Mouse (Mus musculus) neural tube, embryonic 14.5 days (tissue): ENCODE data around the gene Relch. TPM values are rescaled to one million over a fixed set of nuclear protein-coding genes. Genes with fewer than 3 reads are reported as not detected.
"Not testable (repeated sequence)": the region's sequence is repeated elsewhere in the genome, so short reads cannot be mapped to it uniquely, and the experiment has no call there.

Experiments used
- ATAC-seq: fragments of 200-750 bp; cut with Nextera tagmentation; 2 replicates; pipeline ENCODE4 v1.8.0; 2017; ENCODE audit warnings: low read depth, mild to moderate bottlenecking, moderate TSS enrichment, moderate library complexity
- H3K27ac ChIP-seq: fragments of 300-500 bp; sonication (generic); 2 replicates; pipeline ENCODE4 v1.5.1; 2014; ENCODE audit warnings: low read depth, mild to moderate bottlenecking, control low read depth, low read length, moderate library complexity, mixed read lengths
- H3K27me3 ChIP-seq: fragments of 300-500 bp; sonication (generic); 2 replicates; pipeline ENCODE4 v1.6.1; 2014; ENCODE audit warnings: low read length; ENCODE audit not compliant: control insufficient read depth, insufficient read depth
- H3K36me3 ChIP-seq: fragments of 300-500 bp; sonication (generic); 2 replicates; pipeline ENCODE4 v1.6.1; 2014; ENCODE audit warnings: low read length, mixed read lengths; ENCODE audit not compliant: control insufficient read depth, insufficient read depth
- H3K4me1 ChIP-seq: fragments of 300-500 bp; sonication (generic); 2 replicates; pipeline ENCODE4 v1.6.1; 2014; ENCODE audit warnings: low read length; ENCODE audit not compliant: control insufficient read depth, insufficient read depth
- H3K4me2 ChIP-seq: fragments of 300-500 bp; sonication (generic); 2 replicates; pipeline ENCODE4 v1.6.1; 2014; ENCODE audit warnings: mild to moderate bottlenecking, low read depth, low read length, control low read depth
- H3K4me3 ChIP-seq: fragments of 300-500 bp; sonication (generic); 2 replicates; pipeline ENCODE4 v1.5.1; 2014; ENCODE audit warnings: low read depth, low read length, control low read depth, mixed read lengths
- H3K9ac ChIP-seq: fragments of 300-500 bp; sonication (generic); replicated peaks from 2 replicates; pipeline ENCODE4 v1.6.1; 2014; ENCODE audit warnings: low read depth, mild to moderate bottlenecking, control low read depth, low read length, mixed read lengths
- H3K9me3 ChIP-seq: fragments of 300-500 bp; sonication (generic); 2 replicates; pipeline ENCODE4 v1.6.1; 2016; ENCODE audit warnings: low read length; ENCODE audit not compliant: control insufficient read depth
- WGBS: fragments of 180-500 bp; shearing (Covaris S2); extraction: QIAGEN DNeasy Blood & Tissue Kit; methylation state at CpG from one replicate; pipeline ENCODE4 v1.1.7; 2014; 5-methylcytosine and 5-hydroxymethylcytosine counted together
- polyA plus RNA-seq: library from polyadenylated mRNA; unstranded; fragments of >200 nt; fragmentation: Nextera tagmentation; extraction: Ambion mirVana; gene quantifications from 2 replicates; pipeline ENCODE4 v1.2.1, GENCODE M21; 2014

Gene Relch
- polyA plus RNA-seq, 1 experiment from 2014 or later: 56.5 TPM

DNA sequence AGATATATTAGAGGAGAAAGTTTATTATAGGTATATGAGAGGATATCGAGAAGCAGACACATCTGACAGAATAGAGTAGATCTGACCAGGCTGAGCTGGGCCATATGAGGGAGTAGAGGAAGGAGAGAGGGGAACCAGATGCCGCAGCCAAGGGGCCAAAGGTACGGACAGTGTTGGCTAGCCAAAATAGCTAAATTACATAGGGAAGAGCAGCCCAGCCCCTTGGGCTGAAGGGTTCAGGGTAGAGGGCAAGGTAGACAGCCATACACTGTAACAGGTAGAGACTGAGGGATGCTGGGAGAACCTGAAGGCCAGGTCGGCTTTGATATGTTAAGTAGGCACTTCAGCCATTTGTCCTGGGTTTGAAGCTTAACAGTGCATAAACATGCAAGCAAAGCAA, 95.1 kb downstream of the Relch start:
- H3K4me1 ChIP-seq: no peaks in the 10 kb centered on the region
- no peak overlapping the region for H3K9ac ChIP-seq
- no peak overlapping the region for H3K4me3 ChIP-seq
- H3K27ac ChIP-seq: no peak overlapping the region
- WGBS: 96% methylated on average over 4 of the region's 4 CpGs
- H3K27me3 ChIP-seq: no peaks in the 10 kb centered on the region
- peaks cover 3% of the 10 kb centered on the region; the same call in 1 of the 2 replicates for H3K9me3 ChIP-seq
- no peaks in the 10 kb centered on the region for H3K36me3 ChIP-seq
- ATAC-seq: 0 out of 2 replicates have a peak, but pooled peaks have one; percentile 60
- no peak overlapping the region for H3K4me2 ChIP-seq

DNA sequence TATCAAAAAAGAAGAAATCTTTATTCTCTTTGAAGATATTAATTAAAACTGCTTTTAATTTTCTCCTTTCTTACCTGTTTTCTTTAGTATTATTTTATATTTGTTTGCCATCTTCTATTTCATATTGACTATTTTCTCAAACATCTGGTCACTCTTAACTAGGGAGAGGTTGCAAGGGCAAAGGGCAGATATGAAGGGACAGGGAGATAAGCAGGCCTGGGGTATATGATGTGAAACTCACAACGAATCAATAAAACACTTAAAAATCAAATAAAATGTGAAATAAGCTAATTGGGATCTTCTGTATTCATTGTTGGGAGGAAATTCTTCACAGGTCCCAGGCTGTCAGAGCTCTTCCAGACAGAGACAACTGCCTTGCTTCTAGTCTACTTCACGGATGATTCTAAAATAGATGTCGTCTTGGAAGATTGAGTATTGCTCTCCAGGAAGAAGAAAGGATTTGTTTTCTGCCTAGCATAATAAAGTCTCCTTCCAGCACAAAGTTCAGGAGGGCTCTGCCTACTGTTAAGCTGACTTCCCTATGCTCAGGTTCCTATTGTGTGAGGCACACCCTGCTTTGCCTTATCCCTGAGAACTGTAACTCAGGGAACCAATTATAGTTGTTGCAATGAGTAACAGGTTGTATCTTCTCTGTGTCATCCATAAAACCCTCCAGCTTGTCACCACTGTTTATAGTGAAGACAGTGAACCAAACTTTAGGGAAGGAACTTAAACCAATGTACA, 95.9 kb downstream of the Relch start:
- H3K4me3 ChIP-seq: no peak overlapping the region
- H3K9me3 ChIP-seq: peaks cover 3% of the 10 kb centered on the region; the same call in 1 of the 2 replicates
- H3K9ac ChIP-seq: no peak overlapping the region
- H3K27me3 ChIP-seq: no peaks in the 10 kb centered on the region
- no peak overlapping the region for H3K27ac ChIP-seq
- no peak overlapping the region for H3K4me2 ChIP-seq
- no peaks in the 10 kb centered on the region for H3K36me3 ChIP-seq
- H3K4me1 ChIP-seq: no peaks in the 10 kb centered on the region
- no peak for ATAC-seq
- 87% methylated on average over 3 of the region's 3 CpGs for WGBS

DNA sequence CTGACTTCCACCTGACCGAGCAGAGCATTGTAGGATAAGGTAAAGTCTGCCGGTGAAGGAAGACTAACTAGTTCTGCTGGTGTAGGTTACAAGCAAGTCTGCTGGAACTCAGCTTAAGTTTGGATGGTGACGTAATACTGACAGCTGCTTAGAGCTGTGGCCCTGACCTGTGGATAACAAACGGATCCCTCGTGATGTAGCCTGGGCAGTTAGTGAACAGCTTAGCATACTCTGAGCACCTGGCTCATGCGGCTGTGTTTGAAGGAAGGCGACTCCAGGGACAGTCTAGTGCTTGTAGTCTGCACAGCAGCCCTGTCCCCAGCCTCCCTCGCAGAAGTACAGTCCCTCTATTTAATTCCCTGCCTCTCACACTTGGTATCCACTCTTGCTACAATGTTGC, 101.9 kb downstream of the Relch start:
- Histone ChIP-seq H3K9ac (no peak overlapping the region), H3K27me3 (no peaks in the 10 kb centered on the region), H3K4me3 (no peak overlapping the region), H3K27ac (no peak overlapping the region), H3K36me3 (no peaks in the 10 kb centered on the region), H3K4me1 (no peaks in the 10 kb centered on the region), H3K9me3 (peaks cover 3% of the 10 kb centered on the region; the same call in 1 of the 2 replicates), H3K4me2 (no peak overlapping the region)
- no peak for ATAC-seq
- 82% methylated on average over 8 of the region's 8 CpGs for WGBS

DNA sequence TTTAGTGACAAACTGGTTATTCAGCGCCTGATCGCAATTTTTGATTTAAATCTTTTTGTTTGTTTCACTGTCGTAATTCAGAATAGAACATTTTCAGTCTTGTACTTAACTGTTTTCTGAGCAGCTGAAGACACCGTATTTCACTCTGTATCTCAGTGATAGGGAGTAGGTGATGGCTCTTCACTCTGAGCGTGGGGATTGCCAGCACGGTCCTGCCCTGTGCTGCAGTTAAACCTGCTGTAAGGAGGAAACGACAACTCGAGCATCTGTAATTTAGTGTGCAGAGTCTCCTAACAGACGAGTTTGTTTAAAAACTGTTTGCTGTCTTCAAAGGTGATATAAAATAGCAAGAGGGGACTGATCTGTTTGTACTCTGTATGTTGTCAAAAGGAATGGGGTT, 102.4 kb downstream of the Relch start:
- not testable (repeated sequence) for H3K4me2 ChIP-seq, ATAC-seq, H3K9me3 ChIP-seq, H3K36me3 ChIP-seq, H3K27ac ChIP-seq, H3K4me1 ChIP-seq, H3K27me3 ChIP-seq, H3K4me3 ChIP-seq, H3K9ac ChIP-seq
- WGBS: 83% methylated on average over 9 of the region's 9 CpGs

DNA sequence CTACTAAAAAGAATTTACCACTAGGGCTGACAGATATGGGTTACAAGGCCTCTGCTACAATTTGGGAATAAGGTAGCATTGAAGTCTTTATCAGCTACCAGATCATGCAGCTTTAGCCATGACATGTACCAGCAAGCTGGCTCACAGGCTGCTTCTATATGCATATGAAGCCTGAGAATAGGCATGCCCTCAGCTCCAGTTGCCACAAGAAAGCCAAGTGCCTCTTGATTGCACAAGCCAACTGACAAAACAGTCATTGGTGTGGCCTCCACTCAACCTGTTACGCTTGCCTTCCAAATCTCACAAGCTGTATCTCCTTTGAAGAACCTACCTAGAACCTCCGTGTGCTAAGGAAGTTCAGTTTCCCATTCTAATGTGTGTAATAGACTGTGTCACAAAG, 104.7 kb downstream of the Relch start:
- Histone ChIP-seq H3K9me3 (no peaks in the 10 kb centered on the region), H3K4me3 (no peak overlapping the region), H3K9ac (no peak overlapping the region), H3K36me3 (no peaks in the 10 kb centered on the region), H3K27ac (no peak overlapping the region), H3K4me1 (no peaks in the 10 kb centered on the region), H3K4me2 (no peak overlapping the region), H3K27me3 (no peaks in the 10 kb centered on the region)
- no peak for ATAC-seq
- WGBS: 91% methylated on average over 2 of the region's 2 CpGs

DNA sequence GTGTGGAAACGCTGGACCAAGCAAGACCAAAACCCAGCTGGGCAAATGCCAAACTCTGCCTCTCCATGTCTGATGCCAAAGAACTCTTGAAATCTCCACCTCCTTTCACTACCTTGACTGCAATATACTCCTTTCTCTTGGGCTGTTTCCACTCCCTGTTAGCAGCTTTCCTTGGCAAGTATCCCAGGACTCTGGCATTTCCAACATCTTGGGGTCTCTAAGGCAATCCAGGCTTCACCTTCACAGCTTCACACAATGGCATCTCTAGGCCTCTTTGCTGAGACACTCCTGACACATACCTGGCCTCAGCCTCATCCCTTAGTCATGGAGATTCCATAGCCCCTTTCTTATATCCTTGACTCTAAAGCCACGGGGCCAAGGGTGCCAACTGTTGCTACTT, 107.0 kb downstream of the Relch start:
- Histone ChIP-seq H3K36me3 (no peaks in the 10 kb centered on the region), H3K4me1 (no peaks in the 10 kb centered on the region), H3K4me3 (no peak overlapping the region), H3K9ac (no peak overlapping the region), H3K4me2 (no peak overlapping the region), H3K27ac (no peak overlapping the region), H3K27me3 (no peaks in the 10 kb centered on the region), H3K9me3 (no peaks in the 10 kb centered on the region)
- no peak for ATAC-seq
- 87% methylated on average over 2 of the region's 2 CpGs for WGBS

DNA sequence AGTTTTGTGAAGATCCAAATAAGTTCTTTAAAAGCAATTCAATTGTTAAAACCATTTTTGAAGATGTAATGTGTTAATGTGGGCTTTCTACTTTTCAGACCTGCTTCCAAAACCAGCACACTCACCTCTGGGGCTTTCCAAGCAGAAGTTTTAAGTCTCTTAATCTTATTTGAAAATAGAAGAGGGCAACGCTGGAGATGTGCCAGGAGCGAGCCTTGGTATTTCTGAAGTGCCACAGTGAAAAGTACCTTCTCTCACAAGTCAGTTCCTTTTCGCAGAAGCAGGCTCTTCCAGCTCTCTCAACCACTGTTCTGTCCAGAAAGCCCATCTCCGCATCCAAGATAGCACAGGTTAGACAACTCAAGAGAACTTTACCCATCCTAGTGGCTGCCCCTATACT, 112.8 kb downstream of the Relch start:
- H3K27ac ChIP-seq: no peak overlapping the region
- H3K4me1 ChIP-seq: no peaks in the 10 kb centered on the region
- no peaks in the 10 kb centered on the region for H3K9me3 ChIP-seq
- no peak overlapping the region for H3K9ac ChIP-seq
- H3K4me2 ChIP-seq: no peak overlapping the region
- H3K4me3 ChIP-seq: no peak overlapping the region
- H3K36me3 ChIP-seq: no peaks in the 10 kb centered on the region
- ATAC-seq: no peak
- 90% methylated on average over 4 of the region's 4 CpGs for WGBS
- 0 out of 2 replicates have a peak, but pooled peaks cover 4% of the 10 kb centered on the region for H3K27me3 ChIP-seq

DNA sequence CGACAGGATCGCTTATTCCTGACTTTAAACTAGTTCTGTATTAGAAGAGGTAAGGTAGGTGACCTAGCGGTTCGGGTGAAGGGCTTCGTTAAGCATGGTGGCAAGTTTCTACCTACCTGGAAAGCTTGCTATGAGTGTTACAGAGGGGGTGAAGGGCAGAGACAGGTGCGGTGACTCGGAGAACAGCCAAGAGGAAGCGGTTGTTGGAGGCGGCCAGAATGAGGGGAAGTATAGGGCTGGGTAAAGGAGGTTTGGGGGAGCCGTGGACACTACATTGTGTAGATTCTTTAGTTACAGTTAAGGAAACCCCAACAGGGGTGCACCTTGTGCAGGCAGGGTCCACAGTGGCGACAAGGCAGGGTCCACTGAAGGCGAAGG, 116.4 kb downstream of the Relch start:
- WGBS: 34% methylated on average over 12 of the region's 12 CpGs
- H3K9ac ChIP-seq: peak overlapping the region; percentile 63
- peak overlapping the region; percentile 57 for H3K4me3 ChIP-seq
- ATAC-seq: no peak
- H3K4me1 ChIP-seq: no peaks in the 10 kb centered on the region
- H3K36me3 ChIP-seq: no peaks in the 10 kb centered on the region
- H3K27me3 ChIP-seq: 0 out of 2 replicates have a peak, but pooled peaks cover 6% of the 10 kb centered on the region
- no peaks in the 10 kb centered on the region for H3K9me3 ChIP-seq
- H3K4me2 ChIP-seq: peak overlapping the region; percentile 92
- no peak overlapping the region for H3K27ac ChIP-seq

DNA sequence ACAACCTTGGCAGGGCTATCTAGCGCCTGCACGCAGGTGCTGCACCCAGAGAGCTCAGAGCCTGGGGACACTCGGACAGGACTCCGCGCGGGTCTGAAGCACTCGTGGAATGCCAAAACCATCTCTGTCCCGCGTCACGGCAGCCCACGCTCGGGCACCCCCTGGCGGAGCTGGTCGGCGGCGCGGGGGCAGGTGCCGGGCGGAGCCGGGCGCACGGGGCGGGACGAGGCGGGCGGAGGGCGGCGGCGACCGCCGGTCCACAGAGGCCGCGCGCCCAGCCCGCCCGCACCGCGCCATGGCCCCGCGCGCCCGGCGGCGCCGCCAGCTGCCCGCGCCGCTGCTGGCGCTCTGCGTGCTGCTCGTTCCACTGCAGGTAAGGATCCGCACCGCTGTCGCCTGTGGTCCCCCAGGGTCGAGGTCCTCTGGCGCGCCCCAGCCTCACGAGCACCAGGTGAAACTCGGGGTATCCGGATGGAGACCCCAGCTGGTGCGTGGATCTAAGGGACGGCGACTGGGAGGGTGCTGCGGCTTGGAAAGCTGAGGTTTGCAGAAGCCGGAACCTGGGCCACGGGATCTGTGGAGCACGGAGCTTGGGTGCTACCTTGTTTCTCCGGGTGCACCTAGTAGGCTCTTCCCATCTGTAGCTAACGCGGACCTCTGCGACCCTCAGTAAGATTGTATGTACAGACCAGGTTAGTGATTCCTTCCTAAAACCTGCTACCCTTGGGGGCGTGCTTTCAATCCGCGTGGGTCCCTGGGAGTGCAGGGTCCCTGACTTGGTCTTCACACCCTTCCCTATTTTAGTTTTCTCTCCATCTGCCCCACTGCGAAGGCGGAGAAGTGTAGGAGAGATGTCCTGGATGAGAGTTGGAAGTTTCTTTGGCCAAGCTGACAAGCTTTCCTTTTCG, 117.0 kb downstream of the Relch start, which contains the start of gene Tnfrsf11a:
Tnfrsf11a (plus strand) TSS at position 262 of the 908 bp plus-strand sequence.
- no peak within 1 kb of the TSS for H3K27ac ChIP-seq
- peak within 1 kb of the TSS; percentile 57 for H3K4me3 ChIP-seq
- peak within 1 kb of the TSS; percentile 63 for H3K9ac ChIP-seq
- no peaks in the 10 kb centered on the region for H3K36me3 ChIP-seq
- H3K4me1 ChIP-seq: no peaks in the 10 kb centered on the region
- H3K27me3 ChIP-seq: 0 out of 2 replicates have a peak, but pooled peaks cover 6% of the 10 kb centered on the region
- H3K9me3 ChIP-seq: no peaks in the 10 kb centered on the region
- WGBS: 4% methylated on average over 62 of the region's 77 CpGs
- peak; percentile 88 for ATAC-seq
- H3K4me2 ChIP-seq: peak within 1 kb of the TSS; percentile 92
